Mouse (Mus musculus) kidney, postnatal 25 days (tissue): ENCODE data around the gene Gm28051.

ENCODE experiments used
- DNase-seq, 2 experiments: peaks; one replicate each; pipeline ENCODE4 v3.0.0; 2021; ENCODE audit warnings: mixed read lengths in 2 of 2

The Gm28051 gene

DNA sequence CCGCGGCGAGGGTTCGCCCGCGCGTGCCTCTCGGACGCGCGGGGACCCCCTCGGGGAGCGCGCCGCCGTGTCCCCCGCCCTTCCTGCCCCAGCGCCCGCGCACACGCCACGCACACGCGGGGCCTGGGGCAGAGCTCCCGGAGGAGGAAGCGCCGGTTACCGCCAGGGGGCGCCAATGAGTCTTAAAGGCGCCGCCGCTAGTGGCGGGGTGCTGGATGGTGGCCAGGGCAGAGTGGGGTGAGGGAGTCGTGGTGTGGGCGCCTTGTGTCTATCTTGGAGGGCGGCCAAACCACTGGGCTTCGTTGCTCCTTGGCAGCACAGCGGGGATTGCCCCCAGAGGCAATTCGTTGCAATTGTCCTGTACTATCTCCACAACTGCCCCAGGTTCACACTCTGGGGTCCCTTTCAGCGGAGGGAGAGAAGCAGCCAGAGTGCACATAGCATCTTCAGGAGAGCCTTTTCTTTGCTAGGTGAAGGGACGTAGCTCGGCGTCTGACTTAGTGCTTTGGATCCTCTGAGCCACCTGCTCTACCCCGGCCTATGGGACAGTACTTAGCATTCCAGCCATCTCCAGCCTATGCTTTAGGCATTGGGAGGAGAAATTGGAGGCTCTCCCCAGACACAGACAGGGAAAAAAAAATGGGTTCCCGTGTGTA, 52.2 kb downstream of the Gm28051 start:
- peak; percentile 90 to 92 for DNase-seq

DNA sequence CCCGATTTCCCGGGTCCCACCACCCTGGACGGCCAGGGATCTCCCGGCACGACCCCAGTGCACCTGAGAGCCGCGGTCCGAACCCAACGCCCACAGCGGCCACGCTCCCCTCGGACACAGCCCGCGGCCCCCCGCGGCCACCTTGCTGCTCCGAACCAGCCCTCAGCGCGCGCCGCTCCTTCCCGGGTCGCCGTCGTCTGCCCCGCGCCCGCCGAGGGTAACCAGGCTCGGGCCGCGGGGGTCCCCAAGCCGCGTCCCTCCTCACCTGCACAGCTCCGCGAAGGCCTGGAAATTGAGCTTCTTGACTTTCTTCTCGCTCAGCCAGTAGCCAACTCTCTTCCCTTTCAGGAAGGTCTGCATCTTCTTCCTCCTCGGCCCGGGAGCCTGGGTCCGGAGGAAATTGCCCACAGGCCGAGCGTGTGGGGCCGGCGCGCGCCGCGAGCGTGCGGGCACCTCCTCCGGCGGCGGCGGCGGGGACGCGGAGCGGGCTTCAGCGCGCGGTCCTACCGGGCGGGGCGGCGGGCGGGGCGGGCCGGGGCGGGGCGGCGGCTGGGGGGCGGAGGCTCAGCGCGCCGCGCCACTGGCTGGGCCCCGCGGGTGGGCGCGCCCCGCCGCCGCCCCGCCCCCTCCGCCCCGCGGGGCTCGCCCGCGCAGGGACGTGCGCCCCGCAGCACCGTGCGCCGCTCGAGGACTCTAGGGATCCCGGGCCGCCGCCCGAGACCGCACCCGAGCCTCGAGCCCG, 52.9 kb downstream of the Gm28051 start, which contains the start of gene Itpk1:
Gene Itpk1 (minus strand): TSS at position 474 of the 742 bp plus-strand sequence.
- DNase-seq = peak; percentile 55 to 84

DNA sequence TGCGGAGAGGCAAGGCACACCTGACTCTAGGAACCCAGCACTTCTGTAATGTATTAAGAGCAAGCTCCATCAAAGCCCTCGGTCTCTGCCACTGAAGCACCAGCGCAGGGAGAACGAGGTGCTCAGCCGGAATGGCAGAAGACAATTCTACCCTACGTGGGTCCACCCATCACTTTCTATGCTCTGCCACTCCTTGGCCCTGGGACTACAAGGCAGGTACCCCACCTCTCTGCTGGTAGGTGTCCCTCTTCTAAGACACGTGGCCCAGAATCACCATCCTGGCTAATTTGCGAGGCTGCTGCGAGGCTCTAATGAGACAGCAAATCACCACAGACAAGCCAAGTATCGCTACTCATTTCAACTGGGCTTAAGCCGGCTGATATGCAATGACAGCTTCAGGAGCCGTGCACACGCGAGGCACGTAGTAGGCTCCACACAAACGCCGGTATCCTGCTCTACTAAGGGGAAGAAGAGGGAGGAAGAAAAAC, 53.6 kb downstream of the Gm28051 start:
- DNase-seq = peak in 1 of 2 experiments; percentile 36

DNA sequence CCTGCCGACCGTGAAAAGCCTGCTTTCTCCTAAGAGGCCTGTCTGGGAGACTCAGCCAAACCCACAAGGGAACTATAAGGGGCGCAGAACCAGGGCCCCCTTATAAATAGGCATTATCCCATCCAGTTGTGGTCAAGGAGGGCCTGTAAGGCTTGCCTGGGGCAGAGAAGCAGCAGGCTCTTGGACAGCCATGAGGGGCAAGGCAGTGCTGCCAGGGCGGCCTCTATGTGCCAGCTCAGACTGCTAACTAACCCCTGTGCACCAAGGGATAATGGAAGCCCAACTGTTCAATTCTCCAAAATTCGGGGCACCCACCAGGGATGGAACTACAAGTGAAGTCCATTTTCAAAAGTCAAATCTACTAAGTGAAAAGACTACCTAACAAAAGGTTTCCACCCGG, 54.1 kb downstream of the Gm28051 start:
- DNase-seq = peak in 1 of 2 experiments; percentile 36

DNA sequence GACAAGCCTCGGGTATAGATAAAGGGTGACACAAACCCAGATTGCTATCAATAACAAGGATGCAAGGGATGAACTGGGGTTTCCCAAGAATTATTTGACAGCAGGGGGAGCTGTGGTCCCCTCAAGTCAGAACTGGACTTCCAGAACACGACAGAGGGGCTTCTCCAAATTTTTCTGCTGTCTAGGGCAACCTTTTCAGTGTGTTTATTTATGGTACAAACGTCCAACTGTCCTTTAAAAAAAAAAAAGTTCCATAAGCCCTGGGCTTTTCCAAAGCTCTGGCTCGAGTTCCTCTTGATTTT, 54.5 kb downstream of the Gm28051 start:
- DNase-seq = peak; percentile 36 to 57

DNA sequence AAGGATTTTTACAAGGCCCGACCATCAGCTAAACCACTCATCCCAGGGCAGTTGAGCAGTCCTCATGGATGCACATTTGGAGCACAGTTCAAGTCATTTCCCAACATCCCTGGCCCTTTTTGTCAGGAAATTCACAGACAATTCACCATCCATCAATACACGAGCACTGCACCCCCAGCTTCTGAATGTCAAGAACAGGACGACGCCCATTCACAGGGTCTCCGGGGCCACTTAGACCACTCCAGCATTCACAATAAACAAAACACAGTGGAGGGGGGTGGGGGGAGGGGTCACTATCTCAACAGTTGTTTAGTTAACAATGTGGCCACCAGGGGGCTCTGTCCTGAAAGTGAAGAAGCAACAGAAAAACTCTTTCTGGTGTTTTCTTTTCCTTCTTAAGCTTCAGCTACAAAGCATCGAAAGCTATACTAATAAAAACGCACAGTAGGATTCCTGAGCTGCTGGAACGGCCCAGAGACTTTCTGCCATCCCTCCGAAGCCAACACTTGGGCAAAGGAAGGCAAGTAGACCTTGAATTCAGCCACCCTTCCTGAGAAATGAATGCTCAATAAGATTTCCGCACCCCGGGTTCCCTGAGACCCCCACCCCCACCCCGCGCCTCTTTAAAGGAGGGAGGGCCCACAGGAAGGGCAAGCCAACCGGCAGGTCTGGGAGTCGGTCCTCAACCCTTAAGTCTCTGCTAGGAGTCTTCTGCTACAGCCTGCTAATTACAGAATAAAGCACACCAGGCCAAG, 55.0 kb downstream of the Gm28051 start:
- peak; percentile 82 to 98 for DNase-seq

DNA sequence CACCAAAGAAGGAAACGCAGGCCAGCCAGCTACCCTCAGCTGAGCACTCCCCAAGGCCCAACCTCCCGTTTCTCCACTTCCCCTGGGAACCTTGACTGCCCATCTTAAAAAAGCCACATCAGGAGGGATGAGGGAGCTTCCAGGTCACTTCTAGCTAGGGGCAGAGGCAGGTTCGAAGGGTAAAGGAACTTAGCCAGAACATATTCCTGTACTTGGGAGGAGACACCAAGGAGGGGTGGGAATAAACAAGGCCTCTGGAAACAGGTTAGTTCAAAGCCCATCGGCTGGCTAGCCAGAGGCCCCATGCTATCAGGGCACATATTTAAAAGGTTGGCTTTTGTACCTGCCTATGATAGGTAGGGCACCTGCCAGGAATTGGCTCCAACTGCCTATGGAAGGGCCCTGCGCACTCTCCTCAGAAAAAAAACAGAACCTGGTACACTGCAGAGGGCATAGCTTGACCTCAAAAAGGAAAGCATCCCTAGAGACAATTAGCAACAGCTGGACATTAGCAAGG, 55.8 kb downstream of the Gm28051 start:
- DNase-seq = no peak

DNA sequence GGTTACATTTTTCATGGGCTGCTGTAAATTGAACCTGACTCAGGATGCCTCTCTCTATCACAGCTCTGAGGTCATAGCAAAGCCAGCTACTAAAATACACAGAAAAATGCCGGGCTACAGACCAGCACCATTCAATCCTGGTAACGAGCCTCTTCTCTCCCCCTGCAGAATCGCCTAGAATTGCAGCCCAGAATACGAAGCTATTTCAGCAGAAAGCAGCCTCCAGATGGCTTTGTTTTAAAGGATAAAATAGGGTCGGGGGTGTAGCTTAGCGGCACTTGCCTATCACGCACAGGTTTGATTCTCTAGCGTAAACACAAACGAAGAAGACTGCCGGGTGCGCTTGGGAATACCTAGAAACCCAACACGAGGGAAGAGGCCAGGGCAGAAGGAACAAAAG, 57.1 kb downstream of the Gm28051 start:
- DNase-seq = no peak

DNA sequence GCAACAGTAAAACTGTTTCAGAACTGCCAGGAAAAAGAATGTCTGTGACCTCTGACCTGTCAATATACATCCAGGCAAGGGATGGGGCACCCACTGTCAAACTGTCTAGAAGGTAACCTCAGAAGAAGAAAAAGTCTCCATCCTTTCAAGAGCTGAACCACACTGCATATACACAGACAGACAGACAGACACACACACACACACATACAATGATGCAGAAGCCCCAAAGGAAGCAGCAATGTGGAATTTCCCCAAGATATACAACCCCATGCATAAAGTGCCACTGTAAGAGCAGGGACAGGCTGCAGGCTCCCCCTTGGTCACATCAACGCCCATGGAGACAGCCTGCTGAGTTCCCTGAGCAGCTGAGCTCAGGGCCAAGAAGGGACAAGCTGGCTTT, 58.4 kb downstream of the Gm28051 start:
- DNase-seq = no peak

DNA sequence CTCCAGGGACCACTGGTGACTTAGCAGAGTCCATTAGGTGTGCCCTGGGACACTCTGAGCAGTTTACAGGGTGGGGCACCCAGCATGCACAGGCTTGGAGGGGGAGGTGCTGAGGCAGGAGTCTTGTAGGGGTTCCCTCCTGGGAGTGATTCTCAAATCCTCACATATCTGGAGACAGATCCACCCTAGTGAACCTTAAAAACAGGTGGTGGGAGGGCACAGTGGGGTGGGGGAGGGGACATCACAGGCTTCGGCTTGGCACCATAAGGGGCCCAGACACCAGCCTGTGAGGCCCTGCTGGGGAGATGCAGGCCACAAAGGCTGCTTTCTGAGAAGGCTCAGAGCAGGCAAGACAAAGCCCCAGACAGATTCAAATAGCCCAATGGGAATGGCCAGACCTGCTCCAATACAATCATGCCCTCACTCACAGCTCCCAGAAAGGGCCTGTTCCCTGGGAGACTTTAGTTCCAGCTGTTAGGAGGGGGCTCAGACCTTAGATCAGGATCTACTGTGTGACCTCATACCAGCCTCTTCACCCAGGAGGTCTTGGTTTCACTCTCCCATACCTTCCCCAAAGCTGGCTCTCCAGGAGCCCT, 59.4 kb downstream of the Gm28051 start:
- DNase-seq = peak in 1 of 2 experiments; percentile 37

DNA sequence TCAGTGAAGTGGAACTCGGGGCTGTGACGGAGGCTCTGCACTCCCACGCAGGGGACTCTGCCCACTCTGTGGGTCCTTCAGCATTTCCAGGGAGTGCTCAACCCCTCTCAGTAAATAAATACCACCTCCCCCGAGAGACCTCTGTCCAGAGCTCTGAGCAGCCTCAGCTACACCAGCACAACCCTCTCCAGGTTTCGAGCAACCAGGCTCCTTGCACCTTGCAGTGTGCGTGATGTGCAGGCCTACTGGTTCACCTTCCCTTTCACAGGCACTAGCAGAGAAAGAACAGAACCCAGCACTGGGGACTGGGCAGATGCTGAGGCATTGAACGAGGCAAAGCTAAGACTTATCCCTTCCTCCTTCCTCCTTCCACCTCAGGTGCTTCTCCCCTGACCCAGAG, 60.2 kb downstream of the Gm28051 start:
- DNase-seq = no peak

DNA sequence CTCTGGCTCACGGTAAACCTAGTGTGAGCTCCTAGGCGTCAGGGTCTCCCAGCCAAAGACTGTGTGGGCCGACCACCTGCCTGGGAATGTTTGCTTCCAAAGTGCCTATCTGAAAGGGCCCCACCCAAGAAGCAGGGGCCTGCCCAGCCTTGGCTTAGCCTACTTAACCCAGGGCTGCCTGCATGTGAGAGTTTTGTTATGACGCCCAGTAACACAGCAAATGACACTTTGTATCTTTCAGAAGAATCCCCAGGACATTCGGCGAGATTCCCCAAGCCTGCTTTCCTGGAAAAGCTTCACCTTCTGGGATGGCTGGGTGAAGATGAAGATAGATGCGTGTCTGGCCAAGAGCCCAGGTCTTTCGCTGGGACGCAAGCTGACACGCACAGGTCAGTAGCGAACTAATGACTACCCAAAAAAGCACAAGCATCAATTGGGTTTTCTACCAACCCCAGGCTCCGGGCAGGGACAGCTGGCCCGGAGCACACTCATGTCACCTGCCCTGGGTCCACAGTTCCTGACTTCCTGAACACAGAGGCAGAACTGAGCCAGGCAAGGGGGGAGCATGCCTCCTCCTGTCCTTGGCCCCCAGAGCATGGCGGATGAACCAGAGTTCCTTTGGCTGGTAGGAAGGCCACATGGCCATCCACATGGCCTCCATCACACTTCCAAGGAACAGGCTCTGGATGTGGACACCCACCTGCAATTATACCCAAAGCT, 60.8 kb downstream of the Gm28051 start:
- no peak for DNase-seq

DNA sequence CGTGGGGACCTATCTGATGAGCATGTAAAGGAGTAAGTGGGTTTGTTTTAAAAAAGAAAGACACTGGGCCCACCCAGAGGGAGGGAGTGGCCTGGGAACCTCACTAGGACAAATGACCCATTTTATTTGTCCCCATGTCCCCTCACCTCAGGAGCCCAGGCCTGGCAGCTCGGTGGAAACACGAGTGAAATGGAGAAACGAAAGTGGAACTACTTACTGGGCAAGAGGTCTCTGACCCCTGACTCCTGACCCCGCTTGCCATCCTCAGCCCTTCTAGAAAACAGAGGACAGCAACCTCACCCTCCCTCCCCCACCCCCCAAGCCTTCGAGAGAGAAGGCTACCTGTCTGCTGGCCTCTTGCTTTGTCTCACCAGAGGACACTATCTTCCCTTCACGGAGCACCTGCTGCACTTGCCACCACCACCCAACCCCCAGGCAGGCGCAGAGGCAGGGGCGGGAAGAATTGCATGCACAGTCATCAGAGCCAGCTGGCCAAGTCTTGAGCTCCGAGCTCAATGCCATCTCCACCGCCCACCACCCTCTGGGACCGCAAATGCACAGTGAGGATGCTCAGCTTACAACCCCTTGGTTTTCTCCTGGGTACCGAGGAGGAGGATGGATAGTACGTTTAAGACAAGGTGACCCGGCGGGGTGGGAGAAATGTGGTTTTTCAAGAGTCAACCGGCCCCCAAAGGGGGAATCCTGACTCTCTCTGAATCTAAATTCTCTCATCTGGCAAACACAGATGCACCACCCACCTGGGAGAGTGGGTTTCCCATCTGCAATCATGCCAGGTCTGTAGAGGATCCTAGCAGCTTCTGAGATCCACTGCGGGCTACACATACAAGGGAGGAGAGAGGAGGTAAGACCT, 62.0 kb downstream of the Gm28051 start:
- DNase-seq = peak in 1 of 2 experiments; percentile 33

DNA sequence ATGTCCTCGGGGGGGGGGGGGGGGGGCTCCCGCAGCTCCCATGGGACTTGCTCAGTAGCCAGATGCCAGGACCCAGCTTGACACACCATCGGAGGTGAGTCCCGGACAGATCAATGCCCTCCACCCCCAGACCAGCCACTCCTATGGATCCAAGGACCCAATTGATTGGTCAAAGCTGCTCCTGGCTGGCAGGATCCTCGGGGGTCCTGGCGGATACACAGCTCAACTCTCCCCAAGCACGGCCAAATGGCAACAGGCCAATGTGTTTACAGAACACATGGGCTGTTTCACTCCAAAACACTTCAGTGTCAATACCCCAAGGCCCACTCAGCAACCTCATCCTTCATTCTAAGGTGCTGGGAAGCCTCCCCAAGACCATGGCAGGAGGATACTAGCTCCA, 65.8 kb downstream of the Gm28051 start:
- peak in 1 of 2 experiments; percentile 48 for DNase-seq

DNA sequence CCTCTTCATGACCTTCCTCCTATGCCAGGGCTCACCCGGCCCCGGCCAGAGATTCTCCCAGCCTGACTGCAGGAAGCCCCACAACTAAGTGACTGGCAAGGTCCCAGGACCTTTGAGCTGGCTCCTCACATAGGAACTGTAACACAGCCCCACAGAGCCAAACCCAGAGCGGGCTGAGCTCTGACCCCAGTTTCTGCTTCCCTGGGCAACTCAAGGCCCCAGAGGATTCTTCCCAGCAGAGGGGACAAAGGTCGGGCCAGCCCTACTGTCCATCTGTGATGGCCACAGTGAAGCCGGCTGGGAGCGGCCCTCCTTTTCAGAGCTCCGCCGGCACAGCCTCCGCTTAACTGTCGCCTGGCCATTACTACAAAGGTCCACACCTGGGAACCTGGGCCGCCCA, 66.4 kb downstream of the Gm28051 start:
- DNase-seq = peak; percentile 87 to 95

DNA sequence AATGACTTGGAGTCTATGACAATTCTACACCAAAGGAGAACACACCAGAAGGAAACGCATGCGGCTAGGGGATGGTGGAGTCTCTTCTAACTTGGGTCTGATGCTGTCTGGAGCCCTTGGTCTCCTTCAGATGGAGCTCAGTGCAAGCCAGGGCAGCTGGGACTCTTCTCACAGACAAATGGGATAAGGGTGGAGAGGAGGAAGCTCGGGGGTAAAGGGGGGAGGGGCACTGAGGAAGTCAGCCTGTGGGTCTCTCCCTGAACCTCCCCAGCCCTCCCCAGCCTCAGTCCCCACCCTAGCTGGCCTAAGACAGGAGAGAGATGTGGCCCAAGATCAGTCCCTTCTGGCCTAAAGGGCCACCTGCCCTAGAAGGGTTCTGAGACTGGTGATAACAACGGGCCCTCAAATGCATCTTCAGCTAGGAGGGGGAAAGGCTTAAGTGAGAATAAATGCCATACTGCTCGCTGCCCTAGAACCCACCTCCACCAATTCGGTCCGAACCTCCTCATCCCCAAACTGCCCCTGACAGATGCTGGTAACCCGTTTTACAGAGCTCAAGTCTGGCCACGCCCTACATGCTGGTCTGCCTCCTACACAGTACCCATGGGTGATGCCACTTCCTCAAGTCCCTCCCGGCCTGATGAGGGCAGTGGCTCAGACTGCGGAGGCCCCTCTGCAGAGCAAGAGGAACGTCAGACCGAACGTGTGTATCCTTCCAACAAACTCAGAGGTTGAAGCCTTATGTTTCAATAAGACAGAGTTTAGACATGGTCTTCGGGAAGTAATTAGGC, 67.6 kb downstream of the Gm28051 start:
- peak in 1 of 2 experiments; percentile 36 for DNase-seq

DNA sequence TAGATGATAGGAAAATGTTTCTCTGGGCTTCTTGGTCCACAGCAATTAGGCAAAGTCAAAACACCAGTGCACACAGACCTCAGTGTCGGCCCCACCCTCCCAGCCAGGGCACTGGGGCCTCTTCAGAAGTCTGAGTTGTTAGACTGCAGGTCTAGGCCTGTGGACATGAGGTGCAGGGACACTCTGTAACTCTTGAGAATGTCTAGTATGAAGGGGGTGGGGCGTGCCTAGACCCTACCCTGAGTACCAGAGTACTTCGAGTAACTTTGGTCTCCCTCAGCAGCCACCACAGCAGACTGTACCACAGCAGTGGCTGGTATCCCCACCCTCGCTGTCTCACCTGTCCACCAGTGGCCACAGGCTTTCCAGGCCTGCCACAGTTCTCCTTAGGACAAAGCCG, 71.2 kb downstream of the Gm28051 start:
- DNase-seq = no peak

DNA sequence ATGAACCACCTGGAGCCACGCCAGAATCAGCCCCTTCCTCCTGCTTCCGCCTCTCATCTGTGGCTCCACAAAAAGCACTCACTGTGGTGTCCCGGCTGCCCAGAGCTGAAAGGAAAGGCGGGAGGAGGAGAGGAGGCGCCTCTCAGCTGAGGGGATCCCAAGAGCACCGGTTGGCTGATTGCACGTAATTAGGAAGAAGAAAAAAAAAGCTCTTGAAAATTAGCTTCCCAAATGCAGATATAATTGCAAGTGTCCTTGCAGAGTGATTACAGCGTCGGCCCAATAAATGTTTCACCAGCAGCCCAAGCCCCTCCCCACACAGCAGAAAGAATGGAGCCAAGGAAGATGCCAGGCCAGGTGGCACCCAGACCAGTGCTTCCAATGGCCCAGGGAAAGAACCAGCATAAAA, 72.0 kb downstream of the Gm28051 start:
- DNase-seq = no peak

DNA sequence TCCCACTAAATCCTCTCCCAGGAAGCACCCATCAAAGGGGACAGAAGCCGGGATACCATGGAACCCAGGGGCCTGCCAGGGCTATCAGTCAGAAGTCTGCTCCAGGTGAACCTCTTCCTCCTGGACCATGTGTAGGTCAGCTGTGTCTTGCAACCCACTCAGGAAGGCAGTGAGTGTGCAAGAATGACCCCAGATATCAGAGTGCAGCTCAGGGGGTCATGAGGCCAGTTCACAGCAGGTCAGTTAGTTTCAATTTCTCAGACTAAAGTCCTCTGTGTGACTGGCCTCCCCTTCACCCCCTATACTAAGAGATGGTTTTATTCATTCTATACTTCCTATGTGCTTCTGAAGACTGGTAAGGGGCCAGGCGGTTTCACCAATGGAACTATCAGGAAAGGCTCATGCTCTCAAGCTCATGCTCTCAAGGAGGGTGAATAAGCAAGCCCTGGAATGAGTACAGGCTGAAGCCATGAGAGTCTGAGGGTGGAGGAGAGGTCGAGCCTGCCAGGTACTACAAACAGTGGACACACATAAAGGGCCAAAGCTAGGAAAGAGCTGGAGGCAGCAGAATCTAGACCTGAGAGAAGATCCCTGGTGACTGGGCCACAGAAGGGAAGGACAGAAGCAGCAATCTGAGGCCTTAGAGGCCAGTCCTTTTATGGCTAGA, 72.7 kb downstream of the Gm28051 start:
- DNase-seq = no peak

DNA sequence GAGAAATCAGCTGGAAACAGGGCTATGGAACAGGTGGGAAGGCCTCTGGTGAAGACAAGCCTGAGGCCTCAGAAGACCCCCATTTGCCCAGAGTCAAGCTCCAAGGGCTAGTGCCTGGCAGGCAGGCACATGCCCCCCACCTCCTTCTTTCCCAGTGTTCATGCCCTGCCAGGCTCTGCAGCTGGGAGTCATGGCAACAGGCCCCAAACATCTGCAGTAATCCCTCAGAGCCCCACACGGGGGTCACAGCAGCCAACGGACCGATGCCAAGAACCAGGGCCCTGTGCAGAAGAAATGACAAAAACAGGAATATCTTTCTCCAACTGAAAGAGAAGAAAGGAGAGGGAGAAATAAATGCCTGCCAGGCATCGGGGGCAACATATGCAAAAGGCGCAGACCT, 73.6 kb downstream of the Gm28051 start:
- DNase-seq = no peak
